Mouse (Mus musculus) forebrain, embryonic 11.5 days (tissue): Measurements from ENCODE around the gene Osbpl10. TPM values are rescaled to one million over a fixed set of nuclear protein-coding genes. Genes with fewer than 3 reads are reported as not detected.
A peak's percentile ranks its signal among the peaks of the same experiment; 100 is the strongest.
"Not testable (repeated sequence)": the region's sequence is repeated elsewhere in the genome, so short reads cannot be mapped to it uniquely, and the experiment has no call there.

Experiments used
- ATAC-seq: fragments of 200-750 bp; cut with Nextera tagmentation; replicated peaks from 2 replicates; pipeline ENCODE4 v1.8.0; 2017; ENCODE audit warnings: moderate TSS enrichment; ENCODE audit not compliant: low FRiP score
- DNase-seq: peaks from one replicate; pipeline ENCODE4 v3.0.0-alpha.2; 2017; ENCODE audit warnings: low spot score
- H3K27ac ChIP-seq: fragments of 300-500 bp; sonication (generic); 2 replicates; pipeline ENCODE4 v1.5.1; 2014; ENCODE audit warnings: low read depth, low read length
- H3K27me3 ChIP-seq: fragments of 300-500 bp; sonication (generic); 2 replicates; pipeline ENCODE4 v1.6.1; 2014; ENCODE audit warnings: mild to moderate bottlenecking, low read length, mixed read lengths; ENCODE audit not compliant: control insufficient read depth, insufficient read depth
- H3K36me3 ChIP-seq: fragments of 300-500 bp; sonication (generic); 2 replicates; pipeline ENCODE4 v1.6.1; 2014; ENCODE audit warnings: mild to moderate bottlenecking, low read length, moderate library complexity, mixed read lengths; ENCODE audit not compliant: control insufficient read depth, insufficient read depth
- H3K4me1 ChIP-seq: fragments of 300-500 bp; sonication (generic); replicated peaks from 2 replicates; pipeline ENCODE4 v1.6.1; 2014; ENCODE audit warnings: low read length, mixed read lengths; ENCODE audit not compliant: control insufficient read depth, insufficient read depth
- H3K4me2 ChIP-seq: fragments of 300-500 bp; sonication (generic); 2 replicates; pipeline ENCODE4 v1.6.1; 2014; ENCODE audit warnings: low read depth, mild to moderate bottlenecking, low read length, moderate library complexity, mixed read lengths; ENCODE audit not compliant: severe bottlenecking
- H3K4me3 ChIP-seq: fragments of 300-500 bp; sonication (generic); 2 replicates; pipeline ENCODE4 v1.5.1; 2014; ENCODE audit warnings: low read depth, low read length
- H3K9ac ChIP-seq: fragments of 300-500 bp; sonication (generic); 2 replicates; pipeline ENCODE4 v1.6.1; 2014; ENCODE audit warnings: low read length
- H3K9me3 ChIP-seq: fragments of 300-500 bp; sonication (generic); 2 replicates; pipeline ENCODE4 v1.6.1; 2016; ENCODE audit warnings: low read length, mixed read lengths; ENCODE audit not compliant: control insufficient read depth
- WGBS: fragments of 180-500 bp; shearing (Covaris S2); extraction: QIAGEN DNeasy Blood & Tissue Kit; methylation state at CpG from one replicate; pipeline ENCODE4 v1.1.7; 2014; 5-methylcytosine and 5-hydroxymethylcytosine counted together
- polyA plus RNA-seq: library from polyadenylated mRNA; unstranded; fragments of >200 nt; fragmentation: Nextera tagmentation; extraction: Ambion mirVana; gene quantifications from 2 replicates; pipeline ENCODE4 v1.2.1, GENCODE M21; 2014

Gene Osbpl10
- polyA plus RNA-seq, 1 experiment from 2014 or later: 1.0 TPM

GRCm38 (mm10) chr9:114966286-114966685 is 12.1 kb upstream of the Osbpl10 start:
- H3K9me3 ChIP-seq, H3K27ac ChIP-seq, H3K4me1 ChIP-seq, H3K36me3 ChIP-seq, DNase-seq, H3K9ac ChIP-seq, ATAC-seq, H3K4me2 ChIP-seq, H3K27me3 ChIP-seq, H3K4me3 ChIP-seq: not testable (repeated sequence)
- 87% methylated on average over 7 of the region's 7 CpGs for WGBS

- Histone ChIP-seq H3K27me3 (peaks cover 3% of the 10 kb centered on the region; the same call in 1 of the 2 replicates), H3K36me3 (no peaks in the 10 kb centered on the region), H3K9me3 (no peaks in the 10 kb centered on the region), H3K9ac (peak overlapping the region; percentile 77), H3K4me1 (peaks cover 3% of the 10 kb centered on the region; the same call in 1 of the 2 replicates), H3K4me2 (peak overlapping the region; percentile 93), H3K4me3 (peak overlapping the region; percentile 66), H3K27ac (no peak overlapping the region)
- 6% methylated on average over 31 of the region's 31 CpGs for WGBS
- ATAC-seq: peak; percentile 31; the same call in 1 of the 2 replicates
- DNase-seq: no peak
Measured at GRCm38 (mm10) chr9:114977461-114978280, 698 bp upstream of the Osbpl10 start.

GRCm38 (mm10) chr9:114979969-114980368 is 1.6 kb downstream of the Osbpl10 start:
- H3K9me3 ChIP-seq: no peaks in the 10 kb centered on the region
- WGBS: 86% methylated on average over 6 of the region's 6 CpGs
- H3K27me3 ChIP-seq: peaks cover 3% of the 10 kb centered on the region; the same call in 1 of the 2 replicates
- no peak overlapping the region for H3K4me2 ChIP-seq
- H3K4me1 ChIP-seq: peaks cover 3% of the 10 kb centered on the region; the same call in 1 of the 2 replicates
- H3K4me3 ChIP-seq: no peak overlapping the region
- no peak overlapping the region for H3K9ac ChIP-seq
- ATAC-seq (no peak), DNase-seq (no peak)
- no peaks in the 10 kb centered on the region for H3K36me3 ChIP-seq
- H3K27ac ChIP-seq: no peak overlapping the region

GRCm38 (mm10) chr9:114982689-114983360 is 4.5 kb downstream of the Osbpl10 start, which contains the start of gene Rps27rt:
Gene Rps27rt, minus strand, starts transcription at chr9:114982739.
- no peak within 1 kb of the TSS for H3K27ac ChIP-seq
- H3K9me3 ChIP-seq: no peaks in the 10 kb centered on the region
- whole genome bisulfite sequencing: 95% methylated on average over 16 of the region's 16 CpGs
- H3K4me3 ChIP-seq: no peak within 1 kb of the TSS
- H3K9ac ChIP-seq: no peak within 1 kb of the TSS
- peaks cover 3% of the 10 kb centered on the region; the same call in 1 of the 2 replicates for H3K4me1 ChIP-seq
- no peaks in the 10 kb centered on the region for H3K36me3 ChIP-seq
- H3K27me3 ChIP-seq: peaks cover 3% of the 10 kb centered on the region; the same call in 1 of the 2 replicates
- H3K4me2 ChIP-seq: no peak within 1 kb of the TSS
- DNase-seq (no peak), ATAC-seq (no peak)

GRCm38 (mm10) chr9:114985741-114986140 is 7.4 kb downstream of the Osbpl10 start:
- H3K27me3 ChIP-seq: no peaks in the 10 kb centered on the region
- no peak overlapping the region for H3K4me2 ChIP-seq
- DNase-seq (no peak), ATAC-seq (no peak)
- H3K4me3 ChIP-seq: no peak overlapping the region
- no peaks in the 10 kb centered on the region for H3K36me3 ChIP-seq
- H3K4me1 ChIP-seq: no peaks in the 10 kb centered on the region
- no peak overlapping the region for H3K27ac ChIP-seq
- H3K9ac ChIP-seq: no peak overlapping the region
- H3K9me3 ChIP-seq: no peaks in the 10 kb centered on the region
- WGBS: 95% methylated on average over 5 of the region's 5 CpGs

- WGBS: 82% methylated on average over 5 of the region's 5 CpGs
Measured at GRCm38 (mm10) chr9:114986361-114986760, 8.0 kb downstream of the Osbpl10 start.

GRCm38 (mm10) chr9:114988029-114988428 is 9.7 kb downstream of the Osbpl10 start:
- ATAC-seq (no peak), DNase-seq (no peak)
- H3K4me1 ChIP-seq: no peaks in the 10 kb centered on the region
- 91% methylated on average over 3 of the region's 3 CpGs for WGBS
- H3K36me3 ChIP-seq: no peaks in the 10 kb centered on the region
- H3K4me3 ChIP-seq: no peak overlapping the region
- no peak overlapping the region for H3K9ac ChIP-seq
- no peaks in the 10 kb centered on the region for H3K27me3 ChIP-seq
- no peak overlapping the region for H3K4me2 ChIP-seq
- H3K27ac ChIP-seq: no peak overlapping the region
- H3K9me3 ChIP-seq: no peaks in the 10 kb centered on the region

More at GRCm38 (mm10) chr9:114986361-114986760, 8.0 kb downstream of the Osbpl10 start:
- no peak for DNase-seq
- Histone ChIP-seq H3K9me3 (no peaks in the 10 kb centered on the region), H3K4me1 (no peaks in the 10 kb centered on the region), H3K27me3 (no peaks in the 10 kb centered on the region), H3K9ac (no peak overlapping the region), H3K4me2 (no peak overlapping the region), H3K4me3 (no peak overlapping the region), H3K27ac (no peak overlapping the region), H3K36me3 (no peaks in the 10 kb centered on the region)
- no peak for ATAC-seq

- ATAC-seq: no peak
- Histone ChIP-seq H3K27me3 (no peaks in the 10 kb centered on the region), H3K4me3 (no peak overlapping the region), H3K36me3 (no peaks in the 10 kb centered on the region), H3K27ac (no peak overlapping the region), H3K9me3 (no peaks in the 10 kb centered on the region), H3K4me1 (no peaks in the 10 kb centered on the region), H3K4me2 (no peak overlapping the region), H3K9ac (no peak overlapping the region)
- WGBS: 80% methylated on average over 6 of the region's 6 CpGs
- no peak for DNase-seq
Measured at GRCm38 (mm10) chr9:114988610-114989327, 10.4 kb downstream of the Osbpl10 start.
